Mouse (Mus musculus): Measurements from ENCODE around the gene Mesp1. TPM values are rescaled to one million over a fixed set of nuclear protein-coding genes. Genes with fewer than 3 reads are reported as not detected.

The Mesp1 gene
- polyA plus RNA-seq, 1 experiment from 2014 or later: not detected

DNA sequence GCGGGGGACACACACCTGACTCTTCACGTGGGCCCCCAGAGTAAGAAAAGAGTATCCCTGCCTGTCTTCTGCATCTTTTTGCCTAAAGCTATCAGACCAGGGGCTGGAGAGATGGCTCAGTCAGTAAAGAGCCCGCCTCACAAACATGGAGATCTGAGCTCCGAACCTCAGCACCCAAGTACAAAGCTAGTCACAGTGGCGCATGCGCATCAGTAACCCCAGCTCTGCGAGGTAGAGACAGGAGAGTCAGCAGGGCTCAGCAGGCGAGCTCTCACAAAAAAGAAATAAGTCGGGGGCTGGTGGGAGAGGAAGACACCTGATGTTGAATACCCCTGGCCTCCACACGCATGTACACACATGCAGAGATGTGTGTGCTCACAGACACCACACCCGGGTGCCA lies 26.4 kb upstream of the Mesp1 start:
- no peak for ATAC-seq (replicated peaks; ENCODE audit: insufficient number of reproducible peaks, low FRiP score, low TSS enrichment)
- H3K4me2 ChIP-seq: no peak overlapping the region
- no peaks in the 10 kb centered on the region for H3K9me3 ChIP-seq (replicated peaks; ENCODE audit: control insufficient read depth, low read length)
- H3K9ac ChIP-seq (ENCODE audit: low read depth, low read length): no peak overlapping the region
- no peaks in the 10 kb centered on the region for H3K27me3 ChIP-seq (ENCODE audit: control insufficient read depth, insufficient read depth, low read length)
- no peak overlapping the region for H3K27ac ChIP-seq (ENCODE audit: low read depth, low read length)
- WGBS (ENCODE audit: insufficient replicate concordance): 44% methylated on average over 11 of the region's 11 CpGs
- peaks cover 4% of the 10 kb centered on the region; the same call in 1 of the 2 replicates for H3K36me3 ChIP-seq (ENCODE audit: control insufficient read depth, insufficient read depth, low read length)
- no peak overlapping the region for H3K4me3 ChIP-seq (ENCODE audit: low read depth, low read length)
- peaks cover 20% of the 10 kb centered on the region for H3K4me1 ChIP-seq (ENCODE audit: control insufficient read depth, insufficient read depth, low read length)

DNA sequence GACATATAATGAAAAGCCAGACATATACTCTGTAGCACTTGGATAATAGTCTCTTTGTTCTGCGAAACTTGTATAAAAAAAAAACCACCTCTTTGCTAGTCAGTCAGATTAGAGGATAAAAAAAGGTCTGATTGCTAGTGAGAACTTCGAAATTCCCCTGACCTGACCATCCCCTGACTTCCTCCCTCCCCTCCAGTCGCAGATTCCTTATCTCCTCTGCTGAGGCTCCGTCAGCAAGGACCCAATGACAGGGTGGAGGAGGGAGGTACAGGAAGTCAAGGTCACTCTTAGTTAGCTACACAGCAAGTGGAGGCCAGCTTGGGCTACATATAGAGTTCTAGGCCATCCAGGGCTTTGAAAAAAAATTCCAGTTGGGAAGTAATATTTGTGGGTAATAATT lies 25.9 kb upstream of the Mesp1 start:
- ATAC-seq (replicated peaks; ENCODE audit: insufficient number of reproducible peaks, low FRiP score, low TSS enrichment): peak; percentile 75
- Histone ChIP-seq H3K9ac (ENCODE audit: low read depth, low read length) (no peak overlapping the region), H3K4me2 (no peak overlapping the region), H3K27me3 (ENCODE audit: control insufficient read depth, insufficient read depth, low read length) (no peaks in the 10 kb centered on the region), H3K4me3 (ENCODE audit: low read depth, low read length) (no peak overlapping the region), H3K9me3 (replicated peaks; ENCODE audit: control insufficient read depth, low read length) (no peaks in the 10 kb centered on the region), H3K27ac (ENCODE audit: low read depth, low read length) (no peak overlapping the region), H3K4me1 (ENCODE audit: control insufficient read depth, insufficient read depth, low read length) (peaks cover 20% of the 10 kb centered on the region), H3K36me3 (ENCODE audit: control insufficient read depth, insufficient read depth, low read length) (peaks cover 4% of the 10 kb centered on the region; the same call in 1 of the 2 replicates)
- 14% methylated on average over 4 of the region's 4 CpGs for WGBS (ENCODE audit: insufficient replicate concordance)

DNA sequence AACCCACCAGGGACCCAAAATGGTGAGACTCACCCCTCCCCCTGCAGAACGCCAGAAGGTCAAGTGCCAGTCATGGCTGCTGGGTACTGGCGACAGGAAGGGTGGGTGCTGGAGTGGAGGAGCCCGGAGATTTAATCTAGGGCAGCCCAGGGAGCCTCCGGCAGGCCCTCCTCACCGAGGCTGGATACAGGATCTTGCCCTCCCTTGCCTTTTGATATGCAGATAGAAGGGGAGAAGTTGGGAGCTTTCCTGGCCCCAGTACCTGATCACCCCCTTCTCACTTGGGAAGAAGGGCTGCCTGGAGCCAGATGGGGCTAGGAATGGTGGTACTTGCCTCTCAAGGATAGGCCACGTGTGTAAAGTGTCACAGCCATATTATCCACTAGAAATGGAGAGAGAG lies 24.7 kb upstream of the Mesp1 start:
- Histone ChIP-seq H3K4me1 (ENCODE audit: control insufficient read depth, insufficient read depth, low read length) (peaks cover 20% of the 10 kb centered on the region), H3K4me2 (0 out of 2 replicates have a peak overlapping the region, but pooled peaks have one; percentile 2), H3K36me3 (ENCODE audit: control insufficient read depth, insufficient read depth, low read length) (no peaks in the 10 kb centered on the region), H3K4me3 (ENCODE audit: low read depth, low read length) (no peak overlapping the region), H3K9ac (ENCODE audit: low read depth, low read length) (no peak overlapping the region), H3K27me3 (ENCODE audit: control insufficient read depth, insufficient read depth, low read length) (no peaks in the 10 kb centered on the region), H3K27ac (ENCODE audit: low read depth, low read length) (no peak overlapping the region), H3K9me3 (replicated peaks; ENCODE audit: control insufficient read depth, low read length) (no peaks in the 10 kb centered on the region)
- no peak for ATAC-seq (replicated peaks; ENCODE audit: insufficient number of reproducible peaks, low FRiP score, low TSS enrichment)
- WGBS (ENCODE audit: insufficient replicate concordance): 6% methylated on average over 6 of the region's 6 CpGs

DNA sequence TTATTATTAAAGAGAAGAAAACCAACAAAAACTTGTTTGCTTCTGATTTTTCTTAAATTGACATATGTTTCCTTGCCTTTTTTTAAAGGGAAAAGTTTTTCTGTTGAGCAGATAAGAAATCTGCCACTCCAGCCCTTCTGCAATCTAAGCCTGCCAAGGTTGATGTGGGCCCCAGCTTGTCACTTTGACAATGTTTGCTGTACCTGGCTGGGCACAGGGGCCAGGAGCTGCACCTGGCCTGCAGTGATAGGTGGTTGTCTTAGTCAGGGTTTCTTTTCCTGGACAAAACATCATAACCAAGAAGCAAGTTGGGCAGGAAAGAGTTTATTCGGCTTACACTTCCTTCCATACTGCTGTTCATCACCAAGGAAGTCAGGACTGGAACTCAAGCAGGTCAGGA lies 19.8 kb upstream of the Mesp1 start:
- WGBS (ENCODE audit: insufficient replicate concordance): 71% methylated on average over 1 of the region's 1 CpGs
- Histone ChIP-seq H3K4me1 (ENCODE audit: control insufficient read depth, insufficient read depth, low read length) (0 out of 2 replicates have a peak, but pooled peaks cover 2% of the 10 kb centered on the region), H3K9me3 (replicated peaks; ENCODE audit: control insufficient read depth, low read length) (no peaks in the 10 kb centered on the region), H3K4me2 (no peak overlapping the region), H3K36me3 (ENCODE audit: control insufficient read depth, insufficient read depth, low read length) (no peaks in the 10 kb centered on the region), H3K4me3 (ENCODE audit: low read depth, low read length) (no peak overlapping the region), H3K27me3 (ENCODE audit: control insufficient read depth, insufficient read depth, low read length) (peaks cover 21% of the 10 kb centered on the region), H3K9ac (ENCODE audit: low read depth, low read length) (no peak overlapping the region), H3K27ac (ENCODE audit: low read depth, low read length) (no peak overlapping the region)
- no peak for ATAC-seq (replicated peaks; ENCODE audit: insufficient number of reproducible peaks, low FRiP score, low TSS enrichment)

GRCm38 (mm10) chr7:79810611-79811506 lies 17.3 kb upstream of the Mesp1 start, which contains the start of gene Mesp2:
Gene Mesp2, plus strand, starts transcription at chr7:79810727.
- ATAC-seq (replicated peaks; ENCODE audit: insufficient number of reproducible peaks, low FRiP score, low TSS enrichment): 0 out of 2 replicates have a peak, but pooled peaks have one; percentile 55
- Histone ChIP-seq H3K27ac (ENCODE audit: low read depth, low read length) (no peak within 1 kb of the TSS), H3K9ac (ENCODE audit: low read depth, low read length) (peak within 1 kb of the TSS; percentile 60), H3K4me3 (ENCODE audit: low read depth, low read length) (peak within 1 kb of the TSS; percentile 36), H3K4me2 (peak within 1 kb of the TSS; percentile 70), H3K36me3 (ENCODE audit: control insufficient read depth, insufficient read depth, low read length) (no peaks in the 10 kb centered on the region), H3K4me1 (ENCODE audit: control insufficient read depth, insufficient read depth, low read length) (0 out of 2 replicates have a peak, but pooled peaks cover 2% of the 10 kb centered on the region), H3K27me3 (ENCODE audit: control insufficient read depth, insufficient read depth, low read length) (peaks cover 21% of the 10 kb centered on the region), H3K9me3 (replicated peaks; ENCODE audit: control insufficient read depth, low read length) (no peaks in the 10 kb centered on the region)
- 11% methylated on average over 71 of the region's 71 CpGs for WGBS (ENCODE audit: insufficient replicate concordance)

DNA sequence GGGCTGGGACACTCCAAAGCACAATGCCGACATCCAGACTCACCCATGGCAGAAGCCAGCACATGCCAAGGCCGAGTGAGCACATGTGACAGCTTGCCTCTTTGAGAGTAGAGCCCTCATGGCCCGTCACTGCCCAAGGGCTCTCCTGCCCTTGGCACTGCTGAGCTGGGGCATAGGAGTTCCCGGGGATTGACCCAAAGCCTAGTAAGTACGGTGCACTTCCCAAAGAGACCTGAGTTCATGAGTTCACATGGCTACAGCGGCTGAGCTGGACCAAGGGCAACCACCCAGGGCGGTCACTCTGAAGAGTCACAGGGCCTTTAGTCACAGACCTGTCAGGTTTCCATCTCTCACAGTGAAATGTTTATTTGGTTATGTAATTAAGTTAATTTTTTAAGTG lies 15.0 kb upstream of the Mesp1 start:
- no peak for ATAC-seq (replicated peaks; ENCODE audit: insufficient number of reproducible peaks, low FRiP score, low TSS enrichment)
- WGBS (ENCODE audit: insufficient replicate concordance): 79% methylated on average over 7 of the region's 7 CpGs

GRCm38 (mm10) chr7:79803887-79804286 lies 10.3 kb upstream of the Mesp1 start:
- no peak for ATAC-seq (replicated peaks; ENCODE audit: insufficient number of reproducible peaks, low FRiP score, low TSS enrichment)
- WGBS (ENCODE audit: insufficient replicate concordance): 40% methylated on average over 2 of the region's 2 CpGs
- no peaks in the 10 kb centered on the region for H3K9me3 ChIP-seq (replicated peaks; ENCODE audit: control insufficient read depth, low read length)
- peaks cover 2% of the 10 kb centered on the region; the same call in 1 of the 2 replicates for H3K27me3 ChIP-seq (ENCODE audit: control insufficient read depth, insufficient read depth, low read length)
- no peak overlapping the region for H3K9ac ChIP-seq (ENCODE audit: low read depth, low read length)
- H3K4me3 ChIP-seq (ENCODE audit: low read depth, low read length): no peak overlapping the region
- H3K27ac ChIP-seq (ENCODE audit: low read depth, low read length): no peak overlapping the region
- no peaks in the 10 kb centered on the region for H3K4me1 ChIP-seq (ENCODE audit: control insufficient read depth, insufficient read depth, low read length)
- H3K4me2 ChIP-seq: no peak overlapping the region
- no peaks in the 10 kb centered on the region for H3K36me3 ChIP-seq (ENCODE audit: control insufficient read depth, insufficient read depth, low read length)

More for the DNA sequence above, 15.0 kb upstream of the Mesp1 start:
- Histone ChIP-seq H3K4me1 (ENCODE audit: control insufficient read depth, insufficient read depth, low read length) (0 out of 2 replicates have a peak, but pooled peaks cover 2% of the 10 kb centered on the region), H3K9me3 (replicated peaks; ENCODE audit: control insufficient read depth, low read length) (no peaks in the 10 kb centered on the region), H3K36me3 (ENCODE audit: control insufficient read depth, insufficient read depth, low read length) (no peaks in the 10 kb centered on the region), H3K9ac (ENCODE audit: low read depth, low read length) (no peak overlapping the region), H3K4me2 (no peak overlapping the region), H3K4me3 (ENCODE audit: low read depth, low read length) (no peak overlapping the region), H3K27me3 (ENCODE audit: control insufficient read depth, insufficient read depth, low read length) (peaks cover 21% of the 10 kb centered on the region), H3K27ac (ENCODE audit: low read depth, low read length) (no peak overlapping the region)

GRCm38 (mm10) chr7:79802037-79802436 lies 8.4 kb upstream of the Mesp1 start:
- H3K27me3 ChIP-seq (ENCODE audit: control insufficient read depth, insufficient read depth, low read length): peaks cover 10% of the 10 kb centered on the region; the same call in 1 of the 2 replicates

More at GRCm38 (mm10) chr7:79802037-79802436, 8.4 kb upstream of the Mesp1 start:
- no peak overlapping the region for H3K4me3 ChIP-seq (ENCODE audit: low read depth, low read length)
- no peak for ATAC-seq (replicated peaks; ENCODE audit: insufficient number of reproducible peaks, low FRiP score, low TSS enrichment)
- H3K27ac ChIP-seq (ENCODE audit: low read depth, low read length): no peak overlapping the region
- no peaks in the 10 kb centered on the region for H3K4me1 ChIP-seq (ENCODE audit: control insufficient read depth, insufficient read depth, low read length)
- H3K36me3 ChIP-seq (ENCODE audit: control insufficient read depth, insufficient read depth, low read length): no peaks in the 10 kb centered on the region
- no peaks in the 10 kb centered on the region for H3K9me3 ChIP-seq (replicated peaks; ENCODE audit: control insufficient read depth, low read length)
- WGBS (ENCODE audit: insufficient replicate concordance): 57% methylated on average over 5 of the region's 5 CpGs
- no peak overlapping the region for H3K9ac ChIP-seq (ENCODE audit: low read depth, low read length)
- no peak overlapping the region for H3K4me2 ChIP-seq

All from heart, embryonic 11.5 days (tissue).